Mouse (Mus musculus) embryonic facial prominence, embryonic 10.5 days (tissue): ENCODE results near the gene Pip5k1c. TPM values are rescaled to one million over a fixed set of nuclear protein-coding genes. Genes with fewer than 3 reads are reported as not detected.

ENCODE experiments used
- DNase-seq: peaks from one replicate; pipeline ENCODE4 v3.0.0-alpha.2; 2017; ENCODE audit warnings: low spot score
- H3K27ac ChIP-seq: fragments of 300-500 bp; sonication (generic); replicated peaks from 2 replicates; pipeline ENCODE4 v1.5.1; 2016; ENCODE audit warnings: mild to moderate bottlenecking
- H3K27me3 ChIP-seq: fragments of 300-500 bp; sonication (generic); replicated peaks from 2 replicates; pipeline ENCODE4 v1.6.1; 2016; ENCODE audit warnings: low read depth, mild to moderate bottlenecking; ENCODE audit not compliant: poor library complexity, severe bottlenecking
- H3K36me3 ChIP-seq: fragments of 300-500 bp; sonication (generic); replicated peaks from 2 replicates; pipeline ENCODE4 v1.6.1; 2016; ENCODE audit warnings: mild to moderate bottlenecking, moderate library complexity
- H3K4me1 ChIP-seq: fragments of 300-500 bp; sonication (generic); 2 replicates; pipeline ENCODE4 v1.6.1; 2016
- H3K4me3 ChIP-seq: fragments of 300-500 bp; sonication (generic); 2 replicates; pipeline ENCODE4 v1.5.1; 2016; ENCODE audit warnings: mild to moderate bottlenecking, moderate library complexity
- H3K9me3 ChIP-seq: fragments of 300-500 bp; sonication (generic); 2 replicates; pipeline ENCODE4 v1.6.1; 2016; ENCODE audit warnings: mild to moderate bottlenecking
- WGBS: fragments of 180-500 bp; shearing (Covaris S2); methylation state at CpG from one replicate; pipeline ENCODE4 v1.1.7; 2016; 5-methylcytosine and 5-hydroxymethylcytosine counted together
- polyA plus RNA-seq: library from polyadenylated mRNA; unstranded; fragments of >200 nt; fragmentation: Nextera tagmentation; extraction: Ambion mirVana; gene quantifications from 2 replicates; pipeline ENCODE4 v1.2.1, GENCODE M21; 2016

Pip5k1c gene
- polyA plus RNA-seq, 1 experiment from 2014 or later = 72.2 TPM

- H3K27me3 ChIP-seq = peaks cover 89% of the 10 kb centered on the region
- DNase-seq = no peak
- 59% methylated on average over 11 of the region's 11 CpGs for WGBS
- no peaks in the 10 kb centered on the region for H3K36me3 ChIP-seq
- H3K4me3 ChIP-seq = no peak overlapping the region
- peaks cover 40% of the 10 kb centered on the region for H3K4me1 ChIP-seq
- H3K27ac ChIP-seq = peak overlapping the region; percentile 81; the same call in 1 of the 2 replicates
- no peaks in the 10 kb centered on the region for H3K9me3 ChIP-seq
Measured at GRCm38 (mm10) chr10:81334324-81334723, 41.6 kb downstream of the Pip5k1c start.

GRCm38 (mm10) chr10:81335393-81336340 lies 42.9 kb downstream of the Pip5k1c start:
- Histone ChIP-seq H3K27ac (peak overlapping the region; percentile 81), H3K36me3 (no peaks in the 10 kb centered on the region), H3K27me3 (peaks cover 88% of the 10 kb centered on the region), H3K4me3 (peak overlapping the region; percentile 33), H3K4me1 (peaks cover 39% of the 10 kb centered on the region), H3K9me3 (no peaks in the 10 kb centered on the region)
- 37% methylated on average over 19 of the region's 19 CpGs for WGBS
- peak; percentile 62 for DNase-seq

DNA sequence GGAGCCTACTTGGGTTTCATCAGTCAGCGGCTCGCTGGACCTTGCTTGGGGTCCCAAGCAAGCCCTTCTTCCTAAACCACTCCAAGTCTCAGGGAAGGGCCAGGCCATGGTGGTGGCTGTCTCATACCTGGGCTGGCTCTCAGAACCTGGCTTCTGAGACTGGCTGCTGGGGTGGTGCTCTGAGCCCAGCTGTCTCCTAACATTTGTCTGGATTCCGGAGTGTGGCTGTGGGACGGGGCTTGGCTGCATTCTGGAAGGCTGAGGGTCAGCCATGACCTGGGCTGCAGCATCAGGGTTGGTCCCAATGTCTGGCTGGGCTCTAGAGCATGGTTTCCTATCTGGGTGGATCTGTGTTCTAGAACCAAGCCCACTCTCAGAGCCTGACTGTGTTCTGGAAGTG lies 43.8 kb downstream of the Pip5k1c start:
- peaks cover 89% of the 10 kb centered on the region for H3K27me3 ChIP-seq
- 92% methylated on average over 4 of the region's 4 CpGs for WGBS
- H3K4me1 ChIP-seq = peaks cover 40% of the 10 kb centered on the region
- H3K36me3 ChIP-seq = no peaks in the 10 kb centered on the region
- no peaks in the 10 kb centered on the region for H3K9me3 ChIP-seq
- H3K27ac ChIP-seq = no peak overlapping the region; the same call in 1 of the 2 replicates
- no peak overlapping the region for H3K4me3 ChIP-seq
- no peak for DNase-seq

- Histone ChIP-seq H3K9me3 (no peaks in the 10 kb centered on the region), H3K4me1 (peaks cover 25% of the 10 kb centered on the region), H3K27me3 (peaks cover 89% of the 10 kb centered on the region), H3K4me3 (no peak overlapping the region), H3K36me3 (peaks cover 8% of the 10 kb centered on the region), H3K27ac (no peak overlapping the region)
- DNase-seq = no peak
- WGBS = 38% methylated on average over 17 of the region's 17 CpGs
Measured at GRCm38 (mm10) chr10:81340551-81341332, 48.0 kb downstream of the Pip5k1c start.

GRCm38 (mm10) chr10:81341333-81341949 lies 48.7 kb downstream of the Pip5k1c start:
- H3K27me3 ChIP-seq = peaks cover 90% of the 10 kb centered on the region
- 34% methylated on average over 16 of the region's 16 CpGs for WGBS
- no peaks in the 10 kb centered on the region for H3K9me3 ChIP-seq
- no peak overlapping the region for H3K4me3 ChIP-seq
- peaks cover 15% of the 10 kb centered on the region for H3K36me3 ChIP-seq
- H3K4me1 ChIP-seq = peaks cover 24% of the 10 kb centered on the region
- peak; percentile 81 for DNase-seq
- no peak overlapping the region for H3K27ac ChIP-seq

DNA sequence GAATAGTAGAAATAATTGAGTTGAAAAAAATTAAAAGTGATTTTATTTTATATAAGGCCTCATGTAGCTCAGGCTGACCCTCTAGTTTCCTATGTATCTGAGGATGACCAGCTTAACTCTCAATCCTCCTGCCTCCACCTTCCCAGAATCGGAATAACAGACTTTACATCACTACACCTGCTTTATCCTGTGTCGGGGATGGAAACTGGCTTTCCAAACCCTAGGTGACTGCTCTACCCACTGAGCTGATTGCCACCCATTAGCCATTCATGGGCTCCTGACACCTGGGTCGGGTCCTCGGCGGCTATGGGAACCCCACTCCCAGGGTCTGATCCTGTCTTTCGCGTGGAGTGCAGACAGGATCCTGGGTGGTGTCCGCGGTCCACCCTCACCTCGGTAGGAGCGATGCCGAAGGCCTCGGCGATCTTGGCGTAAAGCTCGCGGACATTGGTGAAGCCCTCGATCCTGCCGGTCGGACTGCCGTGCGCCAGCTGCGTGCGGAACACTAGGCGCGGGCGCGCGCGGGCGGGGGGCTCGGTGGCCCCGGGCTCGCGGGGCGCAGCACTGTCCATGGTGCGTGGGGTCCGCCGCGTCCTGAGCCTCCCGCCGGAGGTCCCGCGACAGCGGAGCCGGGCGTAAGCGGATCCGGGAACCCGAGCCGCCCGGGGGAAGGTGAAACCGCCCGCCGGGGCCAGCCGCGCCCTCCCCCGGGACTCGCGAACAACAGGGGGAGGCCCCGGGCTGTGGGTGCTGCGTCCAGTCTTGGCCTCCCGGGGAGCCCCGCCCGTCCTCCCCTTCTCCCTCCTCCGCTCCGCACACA lies 50.1 kb downstream of the Pip5k1c start, which contains the start of gene Gipc3:
Gipc3 (minus strand) TSS at position 581 of the 820 bp plus-strand sequence.
- WGBS = 7% methylated on average over 63 of the region's 67 CpGs
- H3K27ac ChIP-seq = no peak within 1 kb of the TSS; the same call in 1 of the 2 replicates

DNA sequence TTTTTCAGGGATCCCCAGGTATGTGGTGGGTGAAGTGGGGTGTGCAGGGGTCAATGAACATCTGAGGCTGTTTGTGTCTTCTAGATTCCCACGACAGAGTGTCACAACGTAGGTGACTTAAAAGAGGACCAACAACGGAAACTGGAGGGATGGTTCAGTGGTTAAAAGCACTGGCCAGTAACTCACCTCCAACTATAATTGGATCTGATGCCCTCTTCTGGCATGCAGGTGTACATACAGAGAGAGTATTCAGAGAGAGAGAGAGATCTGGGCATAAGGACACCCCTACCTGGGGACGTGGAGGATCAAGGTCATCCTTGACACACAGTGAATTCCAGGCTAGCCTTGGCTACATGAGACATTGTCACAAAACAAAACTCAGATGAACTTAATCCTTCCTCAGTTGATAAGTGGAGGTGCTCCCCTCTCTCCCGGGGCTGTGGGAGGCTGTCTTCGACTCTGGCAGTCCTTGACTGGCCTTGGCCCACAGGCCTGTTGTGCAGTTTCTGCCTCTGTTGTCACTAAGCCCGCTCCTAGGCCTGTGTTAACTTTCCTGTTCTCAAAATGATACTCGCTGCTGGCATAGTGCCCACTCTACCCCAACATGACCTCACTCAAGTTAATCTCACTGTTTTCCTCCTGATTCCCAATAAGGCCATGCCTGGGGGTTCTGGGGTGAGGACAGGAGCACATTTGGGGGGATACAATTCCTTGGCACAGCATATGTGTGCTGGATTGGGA lies 51.8 kb downstream of the Pip5k1c start:
- H3K27me3 ChIP-seq = peaks cover 92% of the 10 kb centered on the region
- no peak for DNase-seq
- no peaks in the 10 kb centered on the region for H3K9me3 ChIP-seq
- WGBS = 56% methylated on average over 8 of the region's 8 CpGs
- peaks cover 38% of the 10 kb centered on the region for H3K36me3 ChIP-seq
- H3K4me1 ChIP-seq = peaks cover 50% of the 10 kb centered on the region
- no peak overlapping the region for H3K4me3 ChIP-seq
- H3K27ac ChIP-seq = no peak overlapping the region

More for the DNA sequence above, 50.1 kb downstream of the Pip5k1c start, which contains the start of gene Gipc3:
- H3K36me3 ChIP-seq = peaks cover 28% of the 10 kb centered on the region
- no peak for DNase-seq
- peaks cover 90% of the 10 kb centered on the region for H3K27me3 ChIP-seq
- peaks cover 36% of the 10 kb centered on the region for H3K4me1 ChIP-seq
- peak within 1 kb of the TSS; percentile 59 for H3K4me3 ChIP-seq
- H3K9me3 ChIP-seq = no peaks in the 10 kb centered on the region

- H3K4me1 ChIP-seq = peaks cover 54% of the 10 kb centered on the region
- no peaks in the 10 kb centered on the region for H3K9me3 ChIP-seq
- peaks cover 90% of the 10 kb centered on the region for H3K27me3 ChIP-seq
- H3K36me3 ChIP-seq = peaks cover 38% of the 10 kb centered on the region
- H3K4me3 ChIP-seq = no peak overlapping the region
- no peak overlapping the region for H3K27ac ChIP-seq
- DNase-seq = no peak
- 80% methylated on average over 4 of the region's 4 CpGs for WGBS
Measured at GRCm38 (mm10) chr10:81345162-81345534, 52.4 kb downstream of the Pip5k1c start.

DNA sequence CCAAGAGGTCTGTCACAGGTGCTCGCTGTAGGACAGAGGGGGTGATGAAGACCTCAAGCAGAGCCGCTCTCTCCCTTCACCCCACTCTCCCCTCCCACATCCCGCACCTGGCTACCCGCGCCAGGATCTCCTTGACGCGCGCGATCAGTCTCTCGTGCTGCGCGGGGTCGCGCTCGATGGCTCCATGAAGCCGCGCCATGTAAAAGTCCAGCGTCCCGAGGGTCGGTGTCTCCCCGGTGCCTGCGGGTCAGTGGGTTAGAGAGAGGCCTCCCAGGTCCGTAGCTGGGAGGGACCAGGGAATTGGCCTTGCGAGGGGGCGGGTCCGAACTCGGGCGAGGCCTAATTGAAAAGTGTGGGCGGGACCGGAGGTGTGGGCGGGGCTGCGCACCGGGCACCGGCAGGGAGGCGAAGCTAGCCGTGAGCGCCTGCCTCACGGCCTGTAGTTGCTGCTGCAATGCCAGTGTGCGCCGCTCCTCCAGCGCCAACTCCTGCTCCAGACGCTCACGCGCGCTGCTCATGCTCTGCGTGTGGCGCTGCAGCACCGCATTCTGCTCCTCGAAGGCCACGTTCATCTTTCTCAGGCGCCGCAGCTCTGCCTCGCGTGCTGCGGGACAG lies 53.8 kb downstream of the Pip5k1c start:
- Histone ChIP-seq H3K36me3 (peaks cover 38% of the 10 kb centered on the region), H3K27ac (peak overlapping the region; percentile 59), H3K9me3 (no peaks in the 10 kb centered on the region), H3K4me3 (peak overlapping the region; percentile 53), H3K27me3 (peaks cover 75% of the 10 kb centered on the region), H3K4me1 (peaks cover 56% of the 10 kb centered on the region)
- DNase-seq = peak; percentile 84
- 4% methylated on average over 55 of the region's 55 CpGs for WGBS

DNA sequence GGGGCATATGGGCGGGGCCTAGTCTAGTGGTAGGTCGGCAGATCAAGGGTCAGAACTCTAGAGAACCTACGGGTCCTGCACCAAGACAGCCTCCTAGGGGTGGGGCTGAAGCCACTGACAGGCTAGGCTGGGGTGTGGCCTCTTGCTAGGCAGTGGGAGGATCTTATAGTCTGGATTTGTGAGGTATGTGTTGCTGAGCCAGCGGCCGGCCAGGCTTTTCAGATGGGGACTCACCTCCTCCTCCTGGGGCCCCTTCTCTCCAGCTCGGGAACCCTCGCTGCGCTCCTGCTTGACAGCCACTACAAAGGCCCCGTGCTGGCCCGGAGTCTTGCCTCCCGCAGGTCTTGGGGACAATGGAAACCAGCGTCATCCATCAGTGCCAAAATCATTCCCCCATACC lies 56.4 kb downstream of the Pip5k1c start:
- Histone ChIP-seq H3K36me3 (peaks cover 38% of the 10 kb centered on the region), H3K27ac (peak overlapping the region; percentile 95), H3K4me1 (peaks cover 53% of the 10 kb centered on the region), H3K27me3 (peaks cover 50% of the 10 kb centered on the region), H3K4me3 (peak overlapping the region; percentile 98), H3K9me3 (no peaks in the 10 kb centered on the region)
- peak; percentile 57 for DNase-seq
- WGBS = 6% methylated on average over 12 of the region's 12 CpGs

DNA sequence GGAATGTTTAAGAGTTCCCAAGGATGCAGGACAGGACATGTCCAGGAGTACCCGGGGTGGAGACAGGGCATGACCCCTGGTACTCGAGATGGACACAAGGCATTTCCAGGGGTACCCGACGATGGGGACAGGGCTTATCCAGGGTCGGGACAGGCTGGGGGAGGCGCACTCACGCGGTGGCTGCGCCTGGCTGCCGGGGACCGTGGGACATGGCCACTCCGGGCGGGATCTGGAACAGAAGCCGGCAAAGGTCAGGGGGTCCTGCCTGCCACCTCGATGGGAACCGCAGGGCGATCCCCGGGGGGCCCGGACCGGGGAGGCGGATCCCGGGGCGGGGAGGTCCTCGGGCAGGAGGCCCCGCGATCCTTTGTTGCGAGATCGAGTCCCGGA lies 57.2 kb downstream of the Pip5k1c start:
- DNase-seq = no peak
- no peaks in the 10 kb centered on the region for H3K9me3 ChIP-seq
- H3K36me3 ChIP-seq = peaks cover 38% of the 10 kb centered on the region
- H3K4me1 ChIP-seq = peaks cover 61% of the 10 kb centered on the region
- H3K27ac ChIP-seq = peak overlapping the region; percentile 95
- H3K27me3 ChIP-seq = peaks cover 42% of the 10 kb centered on the region
- WGBS = 1% methylated on average over 29 of the region's 29 CpGs
- peak overlapping the region; percentile 98 for H3K4me3 ChIP-seq
